Mouse (Mus musculus) spleen, adult 2 months (tissue): ENCODE results near the gene Mpped2.

Experiments
- CTCF ChIP-seq: fragments of 200-500 bp; IDR thresholded peaks from 2 replicates; pipeline ENCODE4 v1.5.1; 2011; ENCODE audit warnings: mild to moderate bottlenecking, inconsistent platforms; ENCODE audit not compliant: insufficient read depth, insufficient read length, insufficient replicate concordance; ENCODE audit errors: extremely low read depth
- POLR2A ChIP-seq: fragments of 200-500 bp; IDR thresholded peaks from 2 replicates; pipeline ENCODE4 v1.6.1; 2011; ENCODE audit warnings: low read depth, low read length, inconsistent platforms

DNA sequence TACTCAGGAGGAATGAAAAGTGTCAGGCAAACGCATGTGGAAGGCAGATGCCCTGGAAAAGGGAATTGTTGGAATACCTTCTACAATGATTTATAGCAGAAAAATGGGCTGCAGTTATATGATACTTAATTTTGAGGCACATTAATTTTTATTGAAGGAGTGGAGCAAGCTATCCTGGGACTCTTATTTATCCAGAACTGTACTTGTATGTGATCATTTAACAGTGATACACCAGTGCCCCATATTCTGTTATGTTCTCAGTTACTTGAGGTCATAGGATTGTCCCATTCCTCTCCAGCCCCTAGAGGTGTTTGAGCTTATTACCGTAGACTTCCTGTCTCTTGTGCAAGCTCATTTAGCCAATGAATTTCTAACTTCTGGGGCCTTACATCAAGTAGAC is 82.9 kb downstream of the Mpped2 start:
- TF ChIP-seq CTCF (no peak), POLR2A (no peak)
